Mouse (Mus musculus): ENCODE measurements at regions not wholly inside any gene's neighbourhood (a gene's known extent, or its start where the extent isn't known, plus 50 kb on each side); places are given as distances from the start of the nearest gene placed in this dataset.

DNA sequence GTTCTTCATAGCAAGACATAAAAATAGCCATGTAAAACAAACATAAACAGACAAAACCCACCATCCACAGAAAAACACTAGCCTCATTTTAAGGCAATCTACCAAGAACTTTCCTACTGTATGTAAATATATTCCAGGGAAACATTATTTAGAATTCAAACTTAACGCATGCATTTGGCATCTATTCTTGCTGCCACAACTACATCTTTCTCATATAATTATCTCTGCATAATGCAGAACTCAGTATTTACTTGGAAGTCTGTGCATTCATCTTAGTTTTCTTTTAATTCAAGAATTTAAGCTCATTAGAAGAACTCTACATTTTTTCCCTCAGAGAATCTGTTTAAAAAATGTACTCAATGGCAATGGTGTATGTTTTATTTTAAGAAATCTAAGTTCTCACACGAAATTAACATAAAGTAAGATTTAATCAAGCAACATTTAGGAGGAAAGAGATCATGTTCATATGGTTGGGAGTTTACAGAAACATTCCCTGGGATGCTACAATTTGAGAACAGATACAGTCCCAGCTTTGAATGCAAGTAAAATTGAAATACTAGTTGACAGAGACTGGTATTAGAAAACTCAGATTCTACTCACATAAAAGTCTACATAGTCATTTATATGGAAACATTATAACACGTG is 1114.7 kb downstream of the Sorcs1 start:
- no peak overlapping the region for H3K27ac ChIP-seq (replicated peaks; ENCODE audit: low read depth, low read length)
- H3K36me3 ChIP-seq (replicated peaks; ENCODE audit: control insufficient read depth, insufficient read depth, low read depth, low read length) = no peaks in the 10 kb centered on the region
- H3K9ac ChIP-seq (replicated peaks; ENCODE audit: low read length) = no peak overlapping the region
- no peak overlapping the region for H3K4me3 ChIP-seq (ENCODE audit: low read depth, low read length)
- H3K27me3 ChIP-seq (ENCODE audit: control insufficient read depth, insufficient read depth, low read length) = no peaks in the 10 kb centered on the region
- no peaks in the 10 kb centered on the region for H3K4me1 ChIP-seq (ENCODE audit: control insufficient read depth, insufficient read depth, low read length)
- 79% methylated on average over 3 of the region's 3 CpGs for WGBS
- no peak overlapping the region for H3K4me2 ChIP-seq (ENCODE audit: low read depth, low read length)
- ATAC-seq (replicated peaks; ENCODE audit: insufficient number of reproducible peaks, low FRiP score, low TSS enrichment, low read depth) (no peak), DNase-seq (ENCODE audit: low spot score) (no peak)
- no peaks in the 10 kb centered on the region for H3K9me3 ChIP-seq (replicated peaks; ENCODE audit: control insufficient read depth, low read length)

DNA sequence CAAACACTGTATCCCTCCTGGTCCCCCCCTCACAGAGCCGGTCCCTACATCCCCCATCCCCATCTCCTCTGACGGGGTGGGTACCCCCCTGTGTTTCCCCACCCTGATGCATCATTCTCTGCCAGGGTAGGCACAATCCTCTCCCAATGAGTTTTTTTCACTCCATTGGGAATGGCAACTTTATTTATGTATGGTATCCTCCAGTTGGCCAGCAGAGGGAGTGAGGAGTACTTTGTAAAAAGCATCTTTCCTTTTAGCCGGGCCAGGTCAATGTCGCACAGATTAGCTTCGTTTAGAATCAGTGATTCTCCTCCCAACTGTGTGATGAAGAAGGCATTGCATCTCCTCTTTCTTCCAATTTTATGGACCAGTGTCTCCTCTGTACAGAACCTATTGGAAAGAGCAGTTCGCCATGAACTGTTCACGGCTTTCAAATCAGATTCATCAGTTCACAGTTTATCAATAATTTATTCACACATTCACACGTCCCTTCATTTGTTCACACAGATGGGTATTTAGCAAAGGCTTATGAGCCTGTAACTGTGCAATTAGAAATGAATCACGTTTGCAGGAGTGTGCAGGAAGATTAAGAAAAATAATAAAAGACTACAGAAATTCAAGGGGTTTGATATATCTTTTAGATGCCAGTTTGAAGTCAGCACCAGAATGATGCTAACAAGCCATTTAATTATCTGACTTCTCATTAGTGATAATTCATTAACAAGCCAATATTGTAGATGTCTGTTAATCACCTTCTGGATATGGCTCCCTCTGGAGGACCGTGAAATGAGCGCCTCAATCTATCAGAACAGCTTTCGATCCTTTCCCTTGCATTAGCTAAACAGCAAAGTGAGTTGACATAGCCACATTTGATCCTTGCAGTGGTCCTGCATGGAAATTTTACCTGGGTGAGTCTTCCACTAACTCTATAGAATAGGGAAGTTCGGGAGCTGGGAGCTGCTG is 1138.7 kb downstream of the Sorcs1 start:
- Histone ChIP-seq H3K4me2 (ENCODE audit: low read depth, low read length) (no peak overlapping the region), H3K27me3 (ENCODE audit: control insufficient read depth, insufficient read depth, low read length) (no peaks in the 10 kb centered on the region), H3K27ac (replicated peaks; ENCODE audit: low read depth, low read length) (no peak overlapping the region), H3K9ac (replicated peaks; ENCODE audit: low read length) (no peak overlapping the region), H3K4me3 (ENCODE audit: low read depth, low read length) (no peak overlapping the region), H3K36me3 (replicated peaks; ENCODE audit: control insufficient read depth, insufficient read depth, low read depth, low read length) (no peaks in the 10 kb centered on the region), H3K9me3 (replicated peaks; ENCODE audit: control insufficient read depth, low read length) (no peaks in the 10 kb centered on the region), H3K4me1 (ENCODE audit: control insufficient read depth, insufficient read depth, low read length) (no peaks in the 10 kb centered on the region)
- WGBS = 61% methylated on average over 13 of the region's 13 CpGs
- peak; percentile 68 for DNase-seq (ENCODE audit: low spot score)
- ATAC-seq (replicated peaks; ENCODE audit: insufficient number of reproducible peaks, low FRiP score, low TSS enrichment, low read depth) = no peak

Measured in embryonic facial prominence, embryonic 11.5 days (tissue).